Mouse (Mus musculus) CH12.LX (cell line): ENCODE measurements around the gene Thbs4. TPM values are rescaled to one million over a fixed set of nuclear protein-coding genes. Genes with fewer than 3 reads are reported as not detected.

Experiments
- DNase-seq: peaks from one replicate; pipeline ENCODE4 v3.0.0-alpha.2; 2013; ENCODE audit errors: extremely low read depth
- H3K27ac ChIP-seq: 2 replicates; pipeline ENCODE4 v1.5.1; 2012; ENCODE audit warnings: low read depth, mild to moderate bottlenecking, control low read depth, moderate library complexity; ENCODE audit not compliant: insufficient read depth
- H3K27me3 ChIP-seq: replicated peaks from 2 replicates; pipeline ENCODE3; 2012; ENCODE audit warnings: inconsistent platforms
- H3K36me3 ChIP-seq, 2 experiments: replicated peaks in 1 of 2; 2 replicates each; pipeline versions ENCODE3 to v1.6.1; 2012; ENCODE audit warnings: inconsistent platforms in 1 of 2, low read length in 1 of 2, mild to moderate bottlenecking in 1 of 2, mixed read lengths in 1 of 2, moderate library complexity in 1 of 2; ENCODE audit not compliant: control insufficient read depth in 1 of 2, insufficient read depth in 1 of 2
- H3K4me1 ChIP-seq, 2 experiments: 2 replicates each; pipeline ENCODE4 v1.6.1; 2012; ENCODE audit warnings: inconsistent platforms in 1 of 2, moderate library complexity in 1 of 2; ENCODE audit not compliant: insufficient read depth in 2 of 2, control insufficient read depth in 1 of 2
- H3K4me2 ChIP-seq: 2 replicates; pipeline ENCODE4 v1.6.1; 2012; ENCODE audit warnings: low read depth, mild to moderate bottlenecking, control low read depth; ENCODE audit not compliant: poor library complexity, insufficient read depth, severe bottlenecking
- H3K4me3 ChIP-seq, 3 experiments: fragments of 150-350 bp in 1 of 3; sonication (generic) in 1 of 3; replicated peaks in 1 of 3; 2 replicates each; pipeline versions ENCODE3 to v1.5.1; 2011 to 2012; ENCODE audit warnings: low read depth in 2 of 3, low read length in 2 of 3, mild to moderate bottlenecking in 2 of 3, moderate library complexity in 2 of 3, control low read depth in 1 of 3, improper control_type of control experiment in 1 of 3, inconsistent platforms in 1 of 3, mixed read lengths in 1 of 3; ENCODE audit not compliant: poor library complexity in 1 of 3
- H3K79me2 ChIP-seq: replicated peaks from 2 replicates; pipeline ENCODE4 v1.6.1; 2012; ENCODE audit warnings: mild to moderate bottlenecking, moderate library complexity; ENCODE audit not compliant: control insufficient read depth, poor library complexity, insufficient read depth, severe bottlenecking; ENCODE audit errors: extremely low read depth
- H3K9ac ChIP-seq: 2 replicates; pipeline ENCODE4 v1.6.1; 2012; ENCODE audit warnings: low read depth, mild to moderate bottlenecking, control low read depth, moderate library complexity; ENCODE audit not compliant: insufficient read depth
- H3K9me3 ChIP-seq: replicated peaks from 2 replicates; pipeline ENCODE3; 2012; ENCODE audit warnings: low read length, inconsistent platforms, mixed read lengths
- CTCF ChIP-seq, 2 experiments: IDR thresholded peaks in 1 of 2; conservative IDR thresholded peaks in 1 of 2; 2 replicates each; pipeline ENCODE4 v1.5.1; 2011 to 2012; ENCODE audit warnings: low read depth in 2 of 2, low read length in 2 of 2, improper control_type of control experiment in 1 of 2, inconsistent platforms in 1 of 2, mild to moderate bottlenecking in 1 of 2, moderate library complexity in 1 of 2
- E2F4 ChIP-seq: IDR thresholded peaks from 2 replicates; pipeline ENCODE4 v1.6.1; 2011; ENCODE audit warnings: low read depth, low read length, improper control_type of control experiment; ENCODE audit not compliant: insufficient replicate concordance
- EP300 ChIP-seq: IDR thresholded peaks from 2 replicates; pipeline ENCODE4 v1.6.1; 2011; ENCODE audit warnings: low read length, improper control_type of control experiment
- GABPA ChIP-seq: IDR thresholded peaks from 2 replicates; pipeline ENCODE4 v1.6.1; 2012; ENCODE audit warnings: low read depth, low read length, improper control_type of control experiment, inconsistent platforms; ENCODE audit not compliant: insufficient replicate concordance
- HCFC1 ChIP-seq: IDR thresholded peaks from 2 replicates; pipeline ENCODE4 v1.6.1; 2012; ENCODE audit warnings: low read depth, mild to moderate bottlenecking, inconsistent platforms, low read length, improper control_type of control experiment
- MAFK ChIP-seq: IDR thresholded peaks from 2 replicates; pipeline ENCODE4 v1.6.1; 2011; ENCODE audit warnings: low read length, improper control_type of control experiment; ENCODE audit not compliant: insufficient replicate concordance
- MYC ChIP-seq: IDR thresholded peaks from 2 replicates; pipeline ENCODE4 v1.6.1; 2011; ENCODE audit warnings: low read depth, mild to moderate bottlenecking, improper control_type of control experiment, low read length
- NELFE ChIP-seq: IDR thresholded peaks from 2 replicates; pipeline ENCODE4 v1.6.1; 2011; ENCODE audit warnings: low read depth, low read length, improper control_type of control experiment
- NRF1 ChIP-seq: IDR thresholded peaks from 2 replicates; pipeline ENCODE4 v1.6.1; 2014; ENCODE audit warnings: low read depth, mild to moderate bottlenecking, inconsistent platforms, low read length, improper control_type of control experiment, moderate library complexity
- POLR2AphosphoS2 ChIP-seq: IDR thresholded peaks from 2 replicates; pipeline ENCODE4 v1.6.1; 2011; ENCODE audit warnings: low read depth, low read length, improper control_type of control experiment
- RAD21 ChIP-seq: IDR thresholded peaks from 2 replicates; pipeline ENCODE4 v1.6.1; 2011; ENCODE audit warnings: low read depth, mild to moderate bottlenecking, low read length, improper control_type of control experiment, moderate library complexity
- RCOR1 ChIP-seq: conservative IDR thresholded peaks from 2 replicates; pipeline ENCODE4 v1.6.1; 2012; ENCODE audit warnings: low read depth, mild to moderate bottlenecking, inconsistent platforms, low read length, improper control_type of control experiment
- SIN3A ChIP-seq: IDR thresholded peaks from 2 replicates; pipeline ENCODE4 v1.6.1; 2012; ENCODE audit warnings: low read length, improper control_type of control experiment, inconsistent platforms
- TBP ChIP-seq: conservative IDR thresholded peaks from 2 replicates; pipeline ENCODE4 v1.6.1; 2011; ENCODE audit warnings: low read depth, low read length, improper control_type of control experiment
- UBTF ChIP-seq: IDR thresholded peaks from 2 replicates; pipeline ENCODE4 v1.6.1; 2012; ENCODE audit warnings: low read depth, mild to moderate bottlenecking, inconsistent platforms, low read length, improper control_type of control experiment, moderate library complexity
- ZNF384 ChIP-seq: IDR thresholded peaks from 2 replicates; pipeline ENCODE4 v1.6.1; 2012; ENCODE audit warnings: low read depth, low read length, improper control_type of control experiment, inconsistent platforms
- dilution Hi-C: fragments of 300-500 bp; cut with MboI; formaldehyde crosslinking; loops from 2 replicates; pipeline ENCODE4 v1.14.3; 2020; ENCODE audit warnings: low sequenced_read_pairs; ENCODE audit not compliant: extremely low pct_unique_long_range_greater_than_20kb, extremely low pct_ligation_motif_present
- in situ Hi-C: fragments of 300-500 bp; cut with MboI; formaldehyde crosslinking; loops from 3 replicates; pipeline ENCODE4 v1.14.3; 2019; ENCODE audit warnings: low sequenced_read_pairs, low pct_ligation_motif_present, low pct_unique_long_range_greater_than_20kb, mixed read lengths
- polyA plus RNA-seq: library from polyadenylated mRNA; unstranded; fragments of >175 nt; gene quantifications from 2 replicates; pipeline ENCODE4 v1.2.1, GENCODE M21; 2012; ENCODE audit warnings: low read depth; ENCODE audit not compliant: insufficient read length
- total RNA-seq, 2 experiments: library from RNA; depleted of rRNA; stranded (reverse); fragments of 300-350 nt in 1 of 2; fragments of >200 nt in 1 of 2; gene quantifications; 2 replicates each; pipeline ENCODE4 v1.2.3; 2012 to 2014

Gene Thbs4
- total and polyA plus RNA-seq, 3 experiments = not detected

DNA sequence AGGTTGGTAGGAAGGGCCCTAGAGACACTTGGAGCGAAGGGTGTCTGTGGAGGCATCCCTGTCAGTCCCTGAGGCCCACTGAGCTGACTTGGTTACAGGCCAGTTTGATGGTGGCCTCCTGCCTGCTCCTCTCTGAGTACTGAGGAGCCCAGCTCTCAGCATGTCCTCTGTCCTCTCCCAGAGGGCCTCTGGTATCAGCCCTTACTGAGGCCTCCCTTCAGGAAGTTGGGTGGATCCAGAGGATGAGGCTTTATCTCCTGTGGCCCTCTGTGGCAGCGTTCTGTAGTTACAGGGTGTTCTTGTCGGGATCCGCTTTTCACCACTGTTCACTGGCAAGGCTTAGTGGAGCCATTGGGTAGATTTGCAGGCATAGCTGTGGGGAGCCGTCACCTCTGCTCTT, 51.3 kb downstream of the Thbs4 start:
- no peaks in the 10 kb centered on the region for H3K36me3 ChIP-seq
- no peak overlapping the region for H3K9ac ChIP-seq
- no peak overlapping the region for H3K27ac ChIP-seq
- no peaks in the 10 kb centered on the region for H3K27me3 ChIP-seq
- no peak for TF ChIP-seq HCFC1
- no peak for TF ChIP-seq ZNF384
- no peak for TF ChIP-seq UBTF
- no peak for TF ChIP-seq MAFK
- TF ChIP-seq POLR2AphosphoS2 = no peak
- TF ChIP-seq GABPA = no peak
- TF ChIP-seq, all 38 proteins: peak for 0
- Histone ChIP-seq H3K4me2 (no peak overlapping the region), H3K79me2 (no peaks in the 10 kb centered on the region), H3K4me1 (peaks cover 6 to 22% of the 10 kb centered on the region in 2 experiments; a peak in 3 of 4 replicates), H3K4me3 (no peak overlapping the region), H3K9me3 (peaks cover 5% of the 10 kb centered on the region)
- dilution Hi-C loops = no loop called here
- no peak for DNase-seq
- in situ Hi-C loops = loop anchor here (5.0 to 25.0 kb wide), 3 partner anchors 166 to 831 kb away; partner anchors contain the start of genes Dhfr, Msh3 and Spz1

- no peaks in the 10 kb centered on the region for H3K36me3 ChIP-seq
- H3K79me2 ChIP-seq = no peaks in the 10 kb centered on the region
- H3K27ac ChIP-seq = no peak overlapping the region
- DNase-seq = no peak
- H3K27me3 ChIP-seq = no peaks in the 10 kb centered on the region
- in situ Hi-C loops = loop anchor here (5.0 to 25.0 kb wide), 3 partner anchors 166 to 831 kb away; partner anchors contain the start of genes Dhfr, Msh3 and Spz1
- H3K9ac ChIP-seq = no peak overlapping the region
- no peak overlapping the region for H3K4me2 ChIP-seq
- peaks cover 6 to 26% of the 10 kb centered on the region in 2 experiments; a peak in 3 of 4 replicates for H3K4me1 ChIP-seq
- peaks cover 6% of the 10 kb centered on the region for H3K9me3 ChIP-seq
- dilution Hi-C loops = no loop called here
- TF ChIP-seq NELFE (no peak), POLR2AphosphoS2 (no peak), RAD21 (no peak), SIN3A (no peak), E2F4 (no peak), RCOR1 (no peak), ZNF384 (no peak), TBP (no peak), GABPA (no peak), NRF1 (no peak), EP300 (no peak), MYC (no peak), CTCF (conservative IDR thresholded peaks at IDR 0.05 in 1 of 2, IDR thresholded peaks at IDR 0.05 in 1 of 2; ENCODE audit: low read depth in 2 of 2, low read length in 2 of 2) (no peak)
- H3K4me3 ChIP-seq = no peak overlapping the region
These were observed 51.7 kb downstream of the Thbs4 start for GRCm38 (mm10) chr13:92742886-92743285.
